ENCODE assay signal across 8 mouse cellular contexts in genomic region chr11:97280216-97280861, GRCm38 (mm10). TPM values are rescaled to one million over a fixed set of nuclear protein-coding genes. Genes with fewer than 3 reads are reported as not detected.
DNase-seq lines count a peak whose midpoint lies in the region; ATAC-seq and TF ChIP-seq lines count a peak whose summit lies in the region.

Gene Npepps, minus strand, starts transcription at chr11:97280638.

- H3K27ac ChIP-seq in MEL (ENCODE audit: control insufficient read depth, low read depth, low read length): peak within 1 kb of the TSS; percentile 75
- peak within 1 kb of the TSS; percentile 98 for H3K27ac ChIP-seq in forebrain, postnatal 0 days (ENCODE audit: low read depth, low read length)
- peak within 1 kb of the TSS; percentile 97 for H3K27ac ChIP-seq in lung, embryonic 16.5 days (ENCODE audit: low read length)

- ATAC-seq in forebrain, postnatal 0 days: peak; percentile 72
- peak; percentile 85 for ATAC-seq in lung, embryonic 16.5 days (ENCODE audit: low read depth)

- peak; percentile 81 for DNase-seq in MEL (ENCODE audit: low read depth, low spot score)
- DNase-seq in cerebellum, adult 18-20 months: peak; percentile 84 to 89
- peak; percentile 82 for DNase-seq in forebrain, postnatal 0 days
- peak; percentile 75 to 84 for DNase-seq in heart, postnatal 36 days
- peak; percentile 34 to 57 for DNase-seq in layer of hippocampus, adult 8-10 months (ENCODE audit: low spot score in 2 of 2)
- peak; percentile 61 for DNase-seq in ovary, adult 18-20 months (ENCODE audit: low spot score)
- DNase-seq in thymus, postnatal 0 days (ENCODE audit: low spot score): peak; percentile 81

- peaks cover 40% of the 10 kb centered on the region for H3K79me2 ChIP-seq in MEL (ENCODE audit: control insufficient read depth, insufficient read depth, low read length, poor library complexity)

- H3K9me3 ChIP-seq in MEL (replicated peaks; ENCODE audit: insufficient read depth, low read length): no peaks in the 10 kb centered on the region
- H3K9me3 ChIP-seq in forebrain, postnatal 0 days (ENCODE audit: low read length): no peaks in the 10 kb centered on the region
- no peaks in the 10 kb centered on the region for H3K9me3 ChIP-seq in lung, embryonic 16.5 days (ENCODE audit: control insufficient read depth, low read length)

- intact Hi-C loops in heart, postnatal 36 days (cut with DNase I): loop anchor here (1.0 to 2.0 kb wide), 2 partner anchors 30 to 35 kb away; partner anchors contain the start of gene Mrpl45

- under 1% methylated on average over 33 of the region's 83 CpGs for WGBS in forebrain, postnatal 0 days
- WGBS in lung, embryonic 16.5 days: 0% methylated on average over 32 of the region's 83 CpGs

- H3K36me3 ChIP-seq in MEL (ENCODE audit: control insufficient read depth in 1 of 2, insufficient read depth in 2 of 2, low read length in 2 of 2): peaks cover 0 to 22% of the 10 kb centered on the region in 2 experiments; a peak in 2 of 4 replicates
- no peaks in the 10 kb centered on the region for H3K36me3 ChIP-seq in forebrain, postnatal 0 days (ENCODE audit: insufficient read depth)
- H3K36me3 ChIP-seq in lung, embryonic 16.5 days (ENCODE audit: control insufficient read depth, insufficient read depth, low read length): no peaks in the 10 kb centered on the region

- peak within 1 kb of the TSS; percentile 85 to 89 for H3K4me3 ChIP-seq in MEL (ENCODE audit: control insufficient read depth in 1 of 2, insufficient read depth in 1 of 2, low read depth in 2 of 2, low read length in 2 of 2)
- peak within 1 kb of the TSS; percentile 99 for H3K4me3 ChIP-seq in forebrain, postnatal 0 days (ENCODE audit: low read depth, low read length)
- H3K4me3 ChIP-seq in lung, embryonic 16.5 days (ENCODE audit: low read length): peak within 1 kb of the TSS; percentile 100

- TF ChIP-seq EP300 in MEL (IDR thresholded peaks at IDR 0.05; ENCODE audit: low read depth in 1 of 2, low read length in 2 of 2): no peak

- TF ChIP-seq RAD21 in MEL (IDR thresholded peaks at IDR 0.05; ENCODE audit: low read depth, low read length): no peak

- peak within 1 kb of the TSS; percentile 65 for H3K4me2 ChIP-seq in forebrain, postnatal 0 days (ENCODE audit: low read depth)
- H3K4me2 ChIP-seq in lung, embryonic 16.5 days (ENCODE audit: low read depth, low read length): peak within 1 kb of the TSS; percentile 68

- TF ChIP-seq CTCF in MEL (IDR thresholded peaks at IDR 0.05 in 2 of 3, conservative IDR thresholded peaks at IDR 0.05 in 1 of 3; ENCODE audit: control insufficient read depth in 1 of 3, insufficient read depth in 1 of 3, low read depth in 2 of 3, low read length in 3 of 3, poor library complexity in 1 of 3, severe bottlenecking in 1 of 3): no peak
- TF ChIP-seq CTCF in forebrain, postnatal 0 days (IDR thresholded peaks at IDR 0.05; ENCODE audit: low read depth): peak; percentile 14; the same call in 1 of the 2 replicates

- H3K27me3 ChIP-seq in MEL (ENCODE audit: control insufficient read depth in 1 of 2, insufficient read depth in 2 of 2, low read length in 2 of 2): no peaks in the 10 kb centered on the region
- H3K27me3 ChIP-seq in forebrain, postnatal 0 days (ENCODE audit: insufficient read depth, low read length): no peaks in the 10 kb centered on the region
- no peaks in the 10 kb centered on the region for H3K27me3 ChIP-seq in lung, embryonic 16.5 days (ENCODE audit: control insufficient read depth, insufficient read depth, low read depth, low read length)

- peaks cover 9 to 16% of the 10 kb centered on the region in 2 experiments for H3K4me1 ChIP-seq in MEL (ENCODE audit: control insufficient read depth in 1 of 2, insufficient read depth in 2 of 2, low read length in 2 of 2)
- peaks cover 8% of the 10 kb centered on the region; the same call in 1 of the 2 replicates for H3K4me1 ChIP-seq in forebrain, postnatal 0 days (ENCODE audit: insufficient read depth)
- peaks cover 11% of the 10 kb centered on the region for H3K4me1 ChIP-seq in lung, embryonic 16.5 days (replicated peaks; ENCODE audit: control insufficient read depth, insufficient read depth, low read length)

- TF ChIP-seq POLR2A in MEL (IDR thresholded peaks at IDR 0.05; ENCODE audit: control insufficient read depth in 1 of 2, insufficient read depth in 1 of 2, low read depth in 1 of 2, low read length in 2 of 2, poor library complexity in 1 of 2): peak; percentile 84 to 90

- H3K9ac ChIP-seq in MEL (ENCODE audit: control insufficient read depth, low read depth, low read length, poor library complexity, severe bottlenecking): peak within 1 kb of the TSS; percentile 95
- peak within 1 kb of the TSS; percentile 98 for H3K9ac ChIP-seq in forebrain, postnatal 0 days
- H3K9ac ChIP-seq in lung, embryonic 16.5 days (ENCODE audit: low read length): peak within 1 kb of the TSS; percentile 100

TF ChIP-seq in MEL, 35 proteins besides CTCF, POLR2A, EP300 and RAD21:
- TF ChIP-seq ZMIZ1 (IDR thresholded peaks at IDR 0.05; ENCODE audit: low read depth, low read length) (0 out of 2 replicates have a peak, but pooled peaks have one; percentile 75), ZC3H11A (IDR thresholded peaks at IDR 0.05; ENCODE audit: low read depth, low read length) (no peak), TCF12 (IDR thresholded peaks at IDR 0.05; ENCODE audit: low read depth, low read length) (peak; percentile 38; the same call in 1 of the 2 replicates), SMC3 (IDR thresholded peaks at IDR 0.05; ENCODE audit: low read depth, low read length) (no peak), GABPA (IDR thresholded peaks at IDR 0.05; ENCODE audit: low read depth, low read length) (no peak), ELF1 (IDR thresholded peaks at IDR 0.05; ENCODE audit: low read depth, low read length) (no peak), NRF1 (IDR thresholded peaks at IDR 0.05; ENCODE audit: insufficient read depth, low read depth, low read length, poor library complexity, severe bottlenecking) (0 out of 2 replicates have a peak, but pooled peaks have one; percentile 23), HCFC1 (IDR thresholded peaks at IDR 0.05; ENCODE audit: low read depth, low read length) (peak; percentile 55; the same call in 1 of the 2 replicates), ZNF384 (IDR thresholded peaks at IDR 0.05; ENCODE audit: low read depth, low read length) (no peak), E2F4 (IDR thresholded peaks at IDR 0.05; ENCODE audit: borderline replicate concordance, low read depth, low read length) (no peak), MAFK (IDR thresholded peaks at IDR 0.05; ENCODE audit: borderline replicate concordance, low read depth, low read length) (no peak), POLR2AphosphoS2 (IDR thresholded peaks at IDR 0.05; ENCODE audit: low read length) (peak; percentile 81; the same call in 1 of the 2 replicates), TAL1 (IDR thresholded peaks at IDR 0.05; ENCODE audit: low read length) (no peak), NELFE (IDR thresholded peaks at IDR 0.05; ENCODE audit: low read depth, low read length) (peak; percentile 86), MXI1 (IDR thresholded peaks at IDR 0.05; ENCODE audit: low read depth, low read length) (peak; percentile 53)

RNA-seq across cellular contexts. Expression of gene Npepps, which starts in this region (rescaled TPM):
- 20.5 and 28.1 TPM in 2 replicates for total RNA-seq in MEL (2012; rRNA removed)
- 10 to 100 TPM in 1 of 2 experiments, not detected in 1; 41.6 TPM for polyA plus RNA-seq in MEL (2012; ENCODE audit: insufficient read depth in 1 of 2, insufficient read length in 2 of 2, low read depth in 1 of 2, low replicate concordance in 2 of 2, missing spikeins in 1 of 2)
- total RNA-seq in forebrain, postnatal 0 days (2014; rRNA removed): 66.5 and 98.7 TPM in 2 replicates
- polyA plus RNA-seq in forebrain, postnatal 0 days (2015; fragmentation: Nextera tagmentation; extraction: Ambion mirVana): 62.5 and 92.1 TPM in 2 replicates
- total RNA-seq in heart, postnatal 36 days (2021): 10 to 100 TPM; 79.6 to 87.6 TPM
- 100 to 1,000 TPM; 142 to 161 (median 151) TPM for total RNA-seq in layer of hippocampus, adult 8-10 months (2022)
- polyA plus RNA-seq in lung, embryonic 16.5 days (2015; fragmentation: Nextera tagmentation; extraction: Ambion mirVana): 74.5 and 86.5 TPM in 2 replicates
- 57.2 and 64.4 TPM in 2 replicates for polyA plus RNA-seq in thymus, postnatal 0 days (2015; fragmentation: Nextera tagmentation; extraction: Ambion mirVana)

Comparison
In these comparisons a context has a peak if more than half of its experiments do, and no peak if none do; other contexts are left out.
1. Peak in every context shown above with its lines: DNase-seq, ATAC-seq, H3K4me3 ChIP-seq and H3K27ac ChIP-seq.